Mouse (Mus musculus): ENCODE results near the gene Ist1.
A peak's percentile ranks its signal among the peaks of the same experiment; 100 is the strongest.

The Ist1 gene

GRCm38 (mm10) chr8:109681535-109681934, 11.5 kb downstream of the Ist1 start:
- no peak for DNase-seq

GRCm38 (mm10) chr8:109675896-109676643, 17.0 kb downstream of the Ist1 start:
- DNase-seq: no peak

GRCm38 (mm10) chr8:109673596-109673995, 19.5 kb downstream of the Ist1 start:
- DNase-seq: no peak

- DNase-seq: no peak
Observed at GRCm38 (mm10) chr8:109672656-109673055, 20.4 kb downstream of the Ist1 start.

GRCm38 (mm10) chr8:109666616-109667015, 26.4 kb downstream of the Ist1 start:
- no peak for DNase-seq

GRCm38 (mm10) chr8:109662328-109662727, 30.7 kb downstream of the Ist1 start:
- DNase-seq: no peak

GRCm38 (mm10) chr8:109656860-109657259, 36.2 kb downstream of the Ist1 start:
- no peak for DNase-seq

- DNase-seq: peak; percentile 33
Observed at GRCm38 (mm10) chr8:109650801-109651200, 42.3 kb downstream of the Ist1 start.

GRCm38 (mm10) chr8:109648469-109648868, 44.6 kb downstream of the Ist1 start:
- DNase-seq: no peak

GRCm38 (mm10) chr8:109647331-109647730, 45.7 kb downstream of the Ist1 start:
- DNase-seq: no peak

GRCm38 (mm10) chr8:109641236-109641635, 51.8 kb downstream of the Ist1 start:
- no peak for DNase-seq

GRCm38 (mm10) chr8:109640410-109640809, 52.6 kb downstream of the Ist1 start:
- no peak for DNase-seq

GRCm38 (mm10) chr8:109638851-109639250, 54.2 kb downstream of the Ist1 start:
- DNase-seq: no peak

- no peak for DNase-seq
Observed at GRCm38 (mm10) chr8:109635146-109635545, 57.9 kb downstream of the Ist1 start.

GRCm38 (mm10) chr8:109632498-109632897, 60.6 kb downstream of the Ist1 start:
- DNase-seq: no peak

GRCm38 (mm10) chr8:109628638-109629037, 64.4 kb downstream of the Ist1 start:
- no peak for DNase-seq
